13 mouse cellular contexts compared by ENCODE assay signal in genomic region chr4:117845316-117845715, GRCm38 (mm10). TPM values are rescaled to one million over a fixed set of nuclear protein-coding genes. Genes with fewer than 3 reads are reported as not detected.
"Had no signal": no experiment of that assay in that cellular context is flagged by ENCODE, and none has a peak within 500 bp of the region (broad histone marks: within the 10 kb centered on the region; RNA-seq: fewer than 3 reads in every experiment).

No protein-coding gene starts in this region.

- H3K27me3 ChIP-seq: intestine, embryonic 15.5 days; limb, embryonic 15.5 days; liver, embryonic 13.5 days; midbrain, embryonic 13.5 days; neural tube, embryonic 15.5 days; stomach, embryonic 15.5 days had no signal

- DNase-seq: liver, embryonic 13.5 days; lung, adult 18-20 months; right cerebral cortex, postnatal 14 days; thymus, adult 2 months; thymus, postnatal 25 days had no signal

- H3K9ac ChIP-seq: intestine, embryonic 15.5 days; limb, embryonic 15.5 days; liver, embryonic 13.5 days; midbrain, embryonic 13.5 days; neural tube, embryonic 15.5 days; stomach, embryonic 15.5 days had no signal

- H3K4me3 ChIP-seq: intestine, embryonic 15.5 days; layer of hippocampus, adult 2 months; limb, embryonic 15.5 days; liver, embryonic 13.5 days; midbrain, embryonic 13.5 days; myocyte; neural tube, embryonic 15.5 days; stomach, embryonic 15.5 days had no signal

- H3K27ac ChIP-seq: intestine, embryonic 15.5 days; layer of hippocampus, adult 2 months; limb, embryonic 15.5 days; liver, embryonic 13.5 days; midbrain, embryonic 13.5 days; neural tube, embryonic 15.5 days; stomach, embryonic 15.5 days had no signal

- H3K9me3 ChIP-seq: intestine, embryonic 15.5 days; limb, embryonic 15.5 days; liver, embryonic 13.5 days; midbrain, embryonic 13.5 days; neural tube, embryonic 15.5 days; stomach, embryonic 15.5 days had no signal

- ATAC-seq: intestine, embryonic 15.5 days; midbrain, embryonic 13.5 days had no signal

- H3K36me3 ChIP-seq: intestine, embryonic 15.5 days; midbrain, embryonic 13.5 days; stomach, embryonic 15.5 days had no signal

- H3K4me2 ChIP-seq: intestine, embryonic 15.5 days; limb, embryonic 15.5 days; liver, embryonic 13.5 days; midbrain, embryonic 13.5 days; neural tube, embryonic 15.5 days; stomach, embryonic 15.5 days had no signal

RNA-seq across cellular contexts. Expression of gene Ccdc24, which starts 27.0 kb away (rescaled TPM):
- total RNA-seq: megakaryocyte-erythroid progenitor cell, adult 5-6 weeks had no signal

RNA-seq across cellular contexts. Expression of gene B4galt2, which starts 38.0 kb away (rescaled TPM):
- total RNA-seq: megakaryocyte-erythroid progenitor cell, adult 5-6 weeks had no signal
